Mouse (Mus musculus) adrenal gland, adult 2 months (tissue): ENCODE results near the gene Sh3bgrl2. TPM values are rescaled to one million over a fixed set of nuclear protein-coding genes. Genes with fewer than 3 reads are reported as not detected.
A peak's percentile ranks its signal among the peaks of the same experiment; 100 is the strongest.
"Not testable (repeated sequence)": the region's sequence is repeated elsewhere in the genome, so short reads cannot be mapped to it uniquely, and the experiment has no call there.

Source experiments
- DNase-seq: peaks from one replicate; pipeline ENCODE4 v3.0.0; 2021
- long read RNA-seq: library from polyadenylated mRNA; stranded (forward); transcript quantifications from one replicate; pipeline ENCODE4 v2.0.0, GENCODE M21; 2021
- polyA plus RNA-seq: library from polyadenylated mRNA; depleted of rRNA; stranded (reverse); fragments of >200 nt; gene quantifications from 2 replicates; pipeline ENCODE4 v1.2.3, GENCODE M21; 2012; rRNA removed
- total RNA-seq, 2 experiments: library from RNA; stranded (reverse); gene quantifications; 2 replicates each; pipeline ENCODE4 v1.2.3; 2021

Gene Sh3bgrl2
- 10 to 100 TPM; 16.1 to 20.2 TPM for total RNA-seq
- 1.5 and 1.6 TPM in 2 replicates for polyA plus RNA-seq
- long read RNA-seq, full-length matches to known transcripts: 10 of 11 reads
- long read RNA-seq, partial matches to known transcripts: 0 of 11 reads
- long read RNA-seq, other reads (novel, unspliced or antisense): 1 of 11 reads

GRCm38 (mm10) chr9:83547830-83548689 lies at the start of gene Sh3bgrl2:
Gene Sh3bgrl2, plus strand, starts transcription at chr9:83548327.
- DNase-seq: peak; percentile 93

- DNase-seq: not testable (repeated sequence)
Observed at GRCm38 (mm10) chr9:83519081-83519480, 29.0 kb upstream of the Sh3bgrl2 start.

GRCm38 (mm10) chr9:83519510-83520155 lies 28.5 kb upstream of the Sh3bgrl2 start:
- DNase-seq: no peak

- no peak for DNase-seq
Observed at GRCm38 (mm10) chr9:83527341-83528060, 20.6 kb upstream of the Sh3bgrl2 start.

GRCm38 (mm10) chr9:83533044-83533769 lies 14.9 kb upstream of the Sh3bgrl2 start:
- no peak for DNase-seq

- DNase-seq: no peak
Observed at GRCm38 (mm10) chr9:83536959-83537358, 11.2 kb upstream of the Sh3bgrl2 start.

GRCm38 (mm10) chr9:83537510-83537909 lies 10.6 kb upstream of the Sh3bgrl2 start:
- DNase-seq: no peak

- DNase-seq: no peak
Observed at GRCm38 (mm10) chr9:83537921-83538536, 10.1 kb upstream of the Sh3bgrl2 start.

GRCm38 (mm10) chr9:83539809-83540491 lies 8.2 kb upstream of the Sh3bgrl2 start:
- no peak for DNase-seq

- DNase-seq: no peak
Observed at GRCm38 (mm10) chr9:83540492-83540857, 7.7 kb upstream of the Sh3bgrl2 start.

- DNase-seq: no peak
Observed at GRCm38 (mm10) chr9:83540975-83541374, 7.2 kb upstream of the Sh3bgrl2 start.

- no peak for DNase-seq
Observed at GRCm38 (mm10) chr9:83545240-83545639, 2.9 kb upstream of the Sh3bgrl2 start.

- no peak for DNase-seq
Observed at GRCm38 (mm10) chr9:83546316-83546715, 1.8 kb upstream of the Sh3bgrl2 start.

- no peak for DNase-seq
Observed at GRCm38 (mm10) chr9:83547229-83547628, 898 bp upstream of the Sh3bgrl2 start.

GRCm38 (mm10) chr9:83549866-83550265 lies 1.7 kb downstream of the Sh3bgrl2 start:
- DNase-seq: no peak

GRCm38 (mm10) chr9:83551116-83551515 lies 3.0 kb downstream of the Sh3bgrl2 start:
- no peak for DNase-seq

GRCm38 (mm10) chr9:83551632-83552031 lies 3.5 kb downstream of the Sh3bgrl2 start:
- DNase-seq: no peak

GRCm38 (mm10) chr9:83555580-83555979 lies 7.5 kb downstream of the Sh3bgrl2 start:
- no peak for DNase-seq

- no peak for DNase-seq
Observed at GRCm38 (mm10) chr9:83556236-83556635, 8.1 kb downstream of the Sh3bgrl2 start.
